Mouse (Mus musculus) cerebellum, postnatal 36 days (tissue): ENCODE data around the gene Dscam.

ENCODE experiments used
- DNase-seq, 2 experiments: peaks; one replicate each; pipeline ENCODE4 v3.0.0; 2021 to 2022; ENCODE audit warnings: mixed read lengths in 2 of 2

The Dscam gene

GRCm38 (mm10) chr16:97103046-97103445 lies 67.5 kb downstream of the Dscam start:
- DNase-seq, result no peak

GRCm38 (mm10) chr16:97100091-97100490 lies 70.5 kb downstream of the Dscam start:
- no peak for DNase-seq

DNA sequence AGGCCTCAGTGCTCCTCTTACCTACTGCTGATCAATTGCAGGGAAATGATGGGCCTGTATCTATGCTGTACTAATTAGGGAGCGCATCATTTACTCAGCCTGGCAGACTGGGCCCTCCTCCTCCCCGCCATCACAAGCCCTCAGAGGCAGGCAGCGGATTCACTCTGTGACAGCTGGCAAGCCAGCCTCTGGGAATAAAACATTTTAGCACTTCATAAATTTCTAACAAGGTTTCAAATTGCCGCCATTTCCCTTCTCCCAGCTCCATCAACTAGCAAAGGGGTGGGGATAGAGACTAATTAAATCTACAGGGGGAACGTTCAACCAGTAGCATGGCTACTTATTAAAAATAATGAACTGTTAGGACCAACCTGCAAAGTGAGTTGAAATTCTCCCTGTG lies 72.0 kb downstream of the Dscam start:
- no peak for DNase-seq

DNA sequence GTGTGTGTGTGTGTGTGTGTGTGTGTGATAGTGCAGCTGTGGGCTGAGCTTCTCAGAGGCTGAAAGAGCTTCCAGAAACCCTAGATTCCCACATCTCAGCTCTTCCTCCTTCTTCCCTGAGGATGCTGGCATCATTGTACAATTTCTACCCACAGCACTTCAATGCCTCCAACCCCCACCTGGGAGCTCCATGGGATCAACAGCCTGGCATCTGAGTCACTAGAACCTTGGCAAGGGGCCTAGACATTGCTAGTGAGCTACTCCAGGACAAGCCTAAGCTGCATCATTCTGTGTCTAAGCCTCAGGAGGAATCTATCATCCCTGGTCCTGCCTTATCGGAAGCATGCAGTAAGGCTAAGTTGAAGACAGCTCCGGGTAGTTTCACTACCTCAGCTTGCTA lies 73.8 kb downstream of the Dscam start:
- peak; percentile 72 to 74 for DNase-seq

- no peak for DNase-seq
Observed at GRCm38 (mm10) chr16:97095496-97095895, 75.1 kb downstream of the Dscam start.

GRCm38 (mm10) chr16:97089339-97089738 lies 81.2 kb downstream of the Dscam start:
- DNase-seq, result no peak

DNA sequence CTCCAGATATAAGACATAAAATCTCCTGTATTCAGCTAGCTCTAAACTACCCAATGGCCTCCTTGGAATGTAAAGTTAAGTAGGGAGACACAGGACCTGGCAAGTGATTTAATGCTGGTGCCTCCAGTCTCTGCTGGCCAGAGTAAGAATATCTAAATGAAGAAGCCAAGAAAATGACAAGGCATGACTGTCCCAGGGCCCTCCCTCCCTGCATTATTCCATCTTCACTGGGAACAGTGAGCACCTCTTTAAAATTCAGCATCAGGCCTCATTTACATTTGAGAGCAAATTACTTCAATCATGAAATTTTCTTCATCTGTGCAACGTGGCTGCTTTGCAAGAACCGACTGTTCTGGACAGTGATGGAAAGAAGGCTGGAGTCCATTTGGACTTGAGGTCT lies 86.9 kb downstream of the Dscam start:
- DNase-seq, result no peak

GRCm38 (mm10) chr16:97075920-97076572 lies 94.5 kb downstream of the Dscam start:
- no peak for DNase-seq

DNA sequence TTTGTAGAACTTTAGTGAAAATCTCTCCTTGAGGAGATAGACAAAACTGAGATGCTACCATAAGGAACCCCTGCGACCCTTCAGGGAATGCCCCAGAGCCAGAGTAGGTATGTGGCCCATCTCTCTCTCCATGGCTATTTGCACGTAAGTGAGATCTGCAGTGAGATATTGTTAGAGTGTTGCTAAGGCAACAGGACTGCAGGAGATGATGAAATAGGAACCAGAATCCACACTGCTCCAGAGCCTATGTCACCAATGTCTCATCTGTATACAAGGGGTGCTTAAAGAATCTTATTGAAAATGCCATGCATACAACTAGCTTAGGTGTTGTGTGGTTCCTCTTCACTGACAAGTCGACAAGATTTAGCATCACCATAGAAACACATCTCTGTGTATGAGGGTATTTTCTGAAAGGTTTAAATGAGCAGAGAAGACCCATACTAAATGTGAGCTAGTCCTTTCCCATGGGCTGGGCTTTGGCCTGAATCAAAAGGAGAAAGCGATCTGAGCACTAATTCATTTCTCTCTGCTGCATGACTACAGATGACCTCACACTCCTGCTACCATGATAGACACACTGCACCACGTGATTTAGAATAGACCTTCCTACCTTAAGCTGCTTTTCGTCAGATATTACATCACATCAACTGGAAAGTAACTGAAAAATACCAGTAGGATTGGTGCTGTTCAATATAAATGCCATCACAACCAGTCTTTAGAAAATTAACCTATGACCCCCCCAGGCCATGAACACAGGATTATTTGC lies 95.2 kb downstream of the Dscam start:
- DNase-seq, result no peak

DNA sequence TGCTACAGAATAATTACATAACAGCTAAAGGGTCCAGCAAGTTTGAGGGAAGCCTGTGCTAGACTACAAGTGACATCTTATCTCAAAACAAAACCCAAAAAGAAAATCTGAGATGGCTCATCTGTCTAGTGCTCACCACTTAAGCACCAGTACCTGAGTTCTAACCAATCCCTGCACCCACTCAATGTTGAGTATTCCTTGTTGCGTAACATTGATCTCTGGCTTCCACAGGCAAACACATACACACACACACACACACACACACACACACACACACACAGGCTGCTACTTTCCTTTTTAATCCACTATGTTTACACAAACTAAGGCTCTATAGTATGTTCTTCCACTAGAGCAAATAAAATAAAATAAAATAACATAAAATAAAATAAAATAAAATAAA lies 96.7 kb downstream of the Dscam start:
- no peak for DNase-seq

DNA sequence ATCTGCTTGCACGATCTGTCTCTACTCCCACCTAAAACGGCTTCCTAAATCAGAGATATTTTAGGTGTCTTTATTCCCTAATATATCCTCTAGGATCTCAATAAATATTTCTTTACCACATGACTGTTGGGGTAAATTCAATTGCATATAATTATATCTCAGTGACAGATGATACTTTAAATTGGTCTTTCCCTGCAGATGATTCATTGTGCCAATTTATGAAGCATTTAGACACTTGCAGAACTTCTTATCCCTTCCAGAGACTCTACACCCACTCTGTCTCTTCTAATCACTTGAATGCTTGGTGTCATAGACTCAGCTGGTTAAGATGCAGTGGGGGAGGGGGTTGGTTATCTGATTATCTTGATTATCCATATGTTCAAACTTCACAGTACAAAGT lies 97.9 kb downstream of the Dscam start:
- DNase-seq, result no peak

GRCm38 (mm10) chr16:97066856-97067255 lies 103.7 kb downstream of the Dscam start:
- DNase-seq, result peak; percentile 7 to 13

GRCm38 (mm10) chr16:97062207-97062606 lies 108.3 kb downstream of the Dscam start:
- DNase-seq, result no peak

DNA sequence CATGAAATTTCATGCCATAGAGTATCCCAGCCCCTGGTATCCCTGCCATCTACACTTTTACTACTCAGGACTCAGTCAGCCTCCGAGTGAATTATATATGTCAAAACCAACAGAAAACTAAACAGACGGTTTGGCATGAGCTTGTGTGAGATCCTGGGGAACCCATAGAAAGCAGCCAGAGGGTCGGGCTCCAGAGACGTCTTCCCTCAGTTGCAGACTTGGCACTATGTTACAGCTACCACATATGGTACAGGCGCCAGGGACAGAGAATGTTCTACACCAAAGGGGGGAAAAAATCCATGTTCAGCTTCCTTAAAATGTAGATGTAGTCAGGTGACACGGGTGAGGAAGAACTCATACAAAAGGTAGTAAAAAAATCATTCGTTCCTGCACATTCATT lies 109.2 kb downstream of the Dscam start:
- no peak for DNase-seq

- DNase-seq, result no peak
Observed at GRCm38 (mm10) chr16:97060736-97061135, 109.8 kb downstream of the Dscam start.

DNA sequence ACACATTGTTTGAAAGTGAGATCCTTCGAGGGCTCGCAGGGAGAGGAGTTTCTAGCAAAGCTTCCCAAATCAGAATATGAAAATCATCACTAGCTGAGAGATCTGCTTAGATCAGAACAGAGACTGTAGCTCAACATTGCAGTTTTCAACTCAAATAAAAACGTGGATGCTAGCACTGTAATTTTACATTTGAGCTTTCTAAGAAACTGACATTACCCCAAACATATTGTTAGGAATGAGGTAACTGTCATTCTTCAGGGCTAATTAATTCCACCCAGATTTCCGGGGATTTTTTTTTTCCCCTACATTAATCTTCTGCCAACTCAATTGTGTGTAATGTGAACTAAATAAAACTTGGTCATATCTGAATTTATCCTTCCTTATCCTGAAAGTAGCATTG lies 110.3 kb downstream of the Dscam start:
- no peak for DNase-seq

- DNase-seq, result no peak
Observed at GRCm38 (mm10) chr16:97035271-97035670, 135.3 kb downstream of the Dscam start.

DNA sequence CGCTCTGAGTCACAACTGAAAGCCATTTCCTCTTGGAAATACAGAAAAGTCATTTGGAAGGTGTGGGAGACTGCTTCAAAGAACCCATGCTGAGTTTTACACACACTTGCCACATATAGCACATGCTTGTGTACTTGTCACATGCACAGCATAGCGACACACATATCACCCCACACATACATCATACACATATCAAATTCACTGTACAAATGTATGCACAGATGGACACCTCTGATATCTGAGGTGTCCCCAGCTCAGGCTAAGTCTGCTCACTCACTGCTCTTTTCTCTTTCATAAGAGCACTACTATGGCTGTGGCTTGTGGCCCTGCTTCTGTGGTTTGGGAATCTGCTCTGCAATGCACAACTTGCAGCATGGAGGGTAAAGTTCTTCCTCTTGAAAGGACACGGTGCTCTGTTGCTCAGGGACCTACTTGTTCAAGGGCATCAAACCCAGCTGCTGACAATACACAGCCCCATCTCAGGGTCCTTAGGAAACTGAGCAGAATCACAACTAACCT lies 137.0 kb downstream of the Dscam start:
- no peak for DNase-seq

DNA sequence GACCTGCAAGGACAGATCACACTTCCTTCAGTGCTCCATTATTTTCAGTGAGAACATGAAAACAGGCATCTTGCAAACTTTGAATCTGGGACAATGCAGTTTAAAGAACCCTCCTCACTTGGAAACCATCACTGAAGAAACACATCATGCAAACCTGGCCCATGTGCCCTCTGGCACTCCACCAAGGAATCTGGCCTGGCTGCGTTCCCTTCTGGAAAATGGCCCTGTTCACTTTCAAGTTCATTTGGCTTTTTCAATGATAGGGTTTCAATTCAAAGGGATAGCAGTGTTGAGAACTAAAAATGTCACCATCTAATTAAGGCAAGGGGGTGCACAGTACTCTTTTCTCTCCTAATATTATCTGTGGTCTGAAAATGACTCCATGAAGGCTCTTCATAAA lies 142.9 kb downstream of the Dscam start:
- DNase-seq, result peak; percentile 18 to 25

- no peak for DNase-seq
Observed at GRCm38 (mm10) chr16:97026803-97027202, 143.7 kb downstream of the Dscam start.

DNA sequence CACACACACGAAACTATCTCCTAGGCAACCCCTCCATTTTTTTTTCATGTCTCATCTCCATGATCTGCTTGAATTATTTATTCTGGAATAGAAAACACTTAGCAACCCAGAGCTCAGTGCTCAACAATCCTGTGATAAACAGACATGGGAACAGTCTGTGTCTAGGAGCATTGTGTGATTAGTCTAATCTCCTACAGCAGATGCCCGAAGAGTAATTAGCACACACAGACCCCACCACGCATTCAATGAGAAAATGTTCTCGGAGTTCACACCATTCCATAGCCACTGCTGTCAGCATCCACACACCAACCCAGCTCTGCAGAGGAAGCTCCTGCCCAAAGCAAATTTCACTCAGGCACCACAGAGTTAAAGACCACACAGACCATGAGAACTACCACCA lies 146.1 kb downstream of the Dscam start:
- DNase-seq, result no peak

GRCm38 (mm10) chr16:97021496-97021895 lies 149.1 kb downstream of the Dscam start:
- no peak for DNase-seq

- no peak for DNase-seq
Observed at GRCm38 (mm10) chr16:97018304-97018703, 152.2 kb downstream of the Dscam start.

DNA sequence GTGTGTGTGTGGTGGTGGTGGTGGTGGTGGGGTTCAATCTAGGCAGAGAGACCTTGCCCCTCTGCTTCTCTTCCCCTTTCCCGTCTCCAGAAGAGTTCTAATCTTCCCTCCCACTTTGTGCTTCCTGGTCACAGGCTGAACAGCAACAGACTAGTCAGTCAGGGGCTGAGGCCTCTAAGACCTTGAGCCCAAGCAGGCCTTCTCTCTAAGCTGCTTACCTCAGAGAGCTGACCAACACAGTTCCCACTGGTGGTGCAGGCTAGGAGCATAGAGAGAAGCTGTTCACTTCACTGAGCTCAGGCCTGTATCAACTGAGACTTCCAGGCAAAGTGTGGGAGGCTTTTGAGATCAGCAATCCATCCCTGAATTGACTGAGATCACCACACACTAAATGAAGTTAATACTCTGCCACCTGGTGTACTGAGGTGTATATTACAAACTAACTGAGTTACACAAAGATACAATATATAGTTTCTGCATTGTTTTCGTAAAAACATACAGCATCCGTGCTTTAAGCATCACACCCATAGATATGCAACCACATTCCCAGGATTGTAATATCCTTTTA lies 153.3 kb downstream of the Dscam start:
- DNase-seq, result no peak
